Mouse (Mus musculus) hindbrain, embryonic 12.5 days (tissue): ENCODE results near the gene Hist1h3d. TPM values are rescaled to one million over a fixed set of nuclear protein-coding genes. Genes with fewer than 3 reads are reported as not detected.
"Not testable (repeated sequence)": the region's sequence is repeated elsewhere in the genome, so short reads cannot be mapped to it uniquely, and the experiment has no call there.

Experiments used
- ATAC-seq: fragments of 200-750 bp; cut with Nextera tagmentation; 2 replicates; pipeline ENCODE4 v1.8.0; 2017; ENCODE audit warnings: moderate TSS enrichment; ENCODE audit not compliant: low FRiP score
- H3K27ac ChIP-seq: fragments of 300-500 bp; sonication (generic); 2 replicates; pipeline ENCODE4 v1.5.1; 2016; ENCODE audit warnings: mild to moderate bottlenecking
- H3K27me3 ChIP-seq: fragments of 300-500 bp; sonication (generic); 2 replicates; pipeline ENCODE4 v1.6.1; 2016; ENCODE audit warnings: mild to moderate bottlenecking
- H3K36me3 ChIP-seq: fragments of 300-500 bp; sonication (generic); 2 replicates; pipeline ENCODE4 v1.6.1; 2016; ENCODE audit warnings: mild to moderate bottlenecking
- H3K4me1 ChIP-seq: fragments of 300-500 bp; sonication (generic); 2 replicates; pipeline ENCODE4 v1.6.1; 2016
- H3K4me2 ChIP-seq: fragments of 300-500 bp; sonication (generic); replicated peaks from 2 replicates; pipeline ENCODE4 v1.6.1; 2016; ENCODE audit warnings: mild to moderate bottlenecking
- H3K4me3 ChIP-seq: fragments of 300-500 bp; sonication (generic); 2 replicates; pipeline ENCODE4 v1.5.1; 2016; ENCODE audit warnings: mild to moderate bottlenecking
- H3K9ac ChIP-seq: fragments of 300-500 bp; sonication (generic); 2 replicates; pipeline ENCODE4 v1.6.1; 2016; ENCODE audit warnings: mild to moderate bottlenecking, moderate library complexity
- H3K9me3 ChIP-seq: fragments of 300-500 bp; sonication (generic); replicated peaks from 2 replicates; pipeline ENCODE4 v1.6.1; 2016; ENCODE audit warnings: mild to moderate bottlenecking
- WGBS: fragments of 180-500 bp; shearing (Covaris S2); methylation state at CpG from one replicate; pipeline ENCODE4 v1.1.7; 2016; 5-methylcytosine and 5-hydroxymethylcytosine counted together
- polyA plus RNA-seq: library from polyadenylated mRNA; unstranded; fragments of >200 nt; fragmentation: Nextera tagmentation; extraction: Ambion mirVana; gene quantifications from 2 replicates; pipeline ENCODE4 v1.2.1, GENCODE M21; 2016

Gene Hist1h3d
- polyA plus RNA-seq, 1 experiment from 2014 or later, result 4.8 TPM

- Histone ChIP-seq H3K27ac (peak overlapping the region; percentile 98), H3K4me3 (peak overlapping the region; percentile 42), H3K9ac (0 out of 2 replicates have a peak overlapping the region, but pooled peaks have one; percentile 53), H3K4me2 (peak overlapping the region; percentile 85)
- not testable (repeated sequence) for H3K4me1 ChIP-seq, ATAC-seq, H3K9me3 ChIP-seq, H3K36me3 ChIP-seq, H3K27me3 ChIP-seq
- WGBS, result 0% methylated on average over 2 of the region's 5 CpGs
Measured at GRCm38 (mm10) chr13:23561531-23561882, 14.1 kb upstream of the Hist1h3d start.

GRCm38 (mm10) chr13:23561883-23562659 lies 13.5 kb upstream of the Hist1h3d start, which contains the start of gene Hist1h3e:
Gene Hist1h3e (minus strand): TSS chr13:23562369.
- not testable (repeated sequence) for H3K27me3 ChIP-seq, H3K36me3 ChIP-seq, H3K9me3 ChIP-seq, H3K4me1 ChIP-seq
- peak within 1 kb of the TSS; percentile 85 for H3K4me2 ChIP-seq
- H3K4me3 ChIP-seq, result peak within 1 kb of the TSS; percentile 42
- H3K27ac ChIP-seq, result peak within 1 kb of the TSS; percentile 98
- 0% methylated on average over 50 of the region's 67 CpGs for WGBS
- H3K9ac ChIP-seq, result peak within 1 kb of the TSS; percentile 53
- ATAC-seq, result peak; percentile 98

- Histone ChIP-seq H3K4me3 (peak overlapping the region; percentile 42), H3K9ac (peak overlapping the region; percentile 53), H3K27me3 (no peaks in the 10 kb centered on the region), H3K27ac (peak overlapping the region; percentile 98), H3K4me1 (no peaks in the 10 kb centered on the region), H3K36me3 (no peaks in the 10 kb centered on the region), H3K4me2 (peak overlapping the region; percentile 85), H3K9me3 (no peaks in the 10 kb centered on the region)
- 4% methylated on average over 18 of the region's 18 CpGs for WGBS
- peak; percentile 46 for ATAC-seq
Measured at GRCm38 (mm10) chr13:23562699-23563462, 12.7 kb upstream of the Hist1h3d start.

- Histone ChIP-seq H3K4me2 (no peak overlapping the region), H3K4me1 (no peaks in the 10 kb centered on the region), H3K36me3 (no peaks in the 10 kb centered on the region), H3K9me3 (no peaks in the 10 kb centered on the region), H3K27me3 (no peaks in the 10 kb centered on the region), H3K9ac (no peak overlapping the region), H3K4me3 (no peak overlapping the region), H3K27ac (no peak overlapping the region)
- 99% methylated on average over 2 of the region's 2 CpGs for WGBS
- no peak for ATAC-seq
Measured at GRCm38 (mm10) chr13:23564482-23564881, 11.1 kb upstream of the Hist1h3d start.

GRCm38 (mm10) chr13:23570261-23571021 lies 5.1 kb upstream of the Hist1h3d start:
- H3K36me3 ChIP-seq, H3K9me3 ChIP-seq, H3K27me3 ChIP-seq: not testable (repeated sequence)
- peak; percentile 7; the same call in 1 of the 2 replicates for ATAC-seq
- peak overlapping the region; percentile 96 for H3K27ac ChIP-seq
- H3K4me2 ChIP-seq, result peak overlapping the region; percentile 81
- peak overlapping the region; percentile 45 for H3K4me3 ChIP-seq
- H3K9ac ChIP-seq, result peak overlapping the region; percentile 47
- H3K4me1 ChIP-seq, result peaks cover 19% of the 10 kb centered on the region
- 2% methylated on average over 22 of the region's 41 CpGs for WGBS

- Histone ChIP-seq H3K4me2 (peak within 1 kb of the TSS; percentile 81), H3K9me3 (no peaks in the 10 kb centered on the region), H3K36me3 (no peaks in the 10 kb centered on the region), H3K9ac (peak within 1 kb of the TSS; percentile 71), H3K4me1 (peaks cover 21% of the 10 kb centered on the region), H3K27ac (peak within 1 kb of the TSS; percentile 96), H3K4me3 (peak within 1 kb of the TSS; percentile 45), H3K27me3 (no peaks in the 10 kb centered on the region)
- peak; percentile 93 for ATAC-seq
- 0% methylated on average over 18 of the region's 18 CpGs for WGBS
Measured at GRCm38 (mm10) chr13:23571022-23571503, 4.5 kb upstream of the Hist1h3d start, which contains the start of the genes Hist1h2ae and Hist1h2bg. Gene Hist1h2ae (minus strand): TSS chr13:23571220. Gene Hist1h2bg (plus strand): TSS chr13:23571396.

- Histone ChIP-seq H3K27ac (peak overlapping the region; percentile 96), H3K4me2 (peak overlapping the region; percentile 81), H3K4me3 (peak overlapping the region; percentile 45), H3K9ac (peak overlapping the region; percentile 71), H3K4me1 (peaks cover 26% of the 10 kb centered on the region)
- H3K9me3 ChIP-seq, ATAC-seq, H3K36me3 ChIP-seq, H3K27me3 ChIP-seq: not testable (repeated sequence)
- WGBS, result under 1% methylated on average over 17 of the region's 34 CpGs
Measured at GRCm38 (mm10) chr13:23571504-23572217, 3.9 kb upstream of the Hist1h3d start.

- Histone ChIP-seq H3K9ac (peak overlapping the region; percentile 71), H3K4me2 (peak overlapping the region; percentile 81), H3K4me3 (peak overlapping the region; percentile 45), H3K27me3 (no peaks in the 10 kb centered on the region), H3K4me1 (peaks cover 34% of the 10 kb centered on the region), H3K27ac (peak overlapping the region; percentile 96), H3K36me3 (no peaks in the 10 kb centered on the region), H3K9me3 (no peaks in the 10 kb centered on the region)
- WGBS, result 44% methylated on average over 2 of the region's 2 CpGs
- ATAC-seq, result no peak
Measured at GRCm38 (mm10) chr13:23572218-23573033, 3.1 kb upstream of the Hist1h3d start.

GRCm38 (mm10) chr13:23573034-23573897 lies 2.3 kb upstream of the Hist1h3d start:
- H3K4me3 ChIP-seq, result peak overlapping the region; percentile 45
- not testable (repeated sequence) for H3K9me3 ChIP-seq, ATAC-seq, H3K36me3 ChIP-seq, H3K27me3 ChIP-seq
- H3K9ac ChIP-seq, result peak overlapping the region; percentile 51
- 10% methylated on average over 20 of the region's 20 CpGs for WGBS
- peak overlapping the region; percentile 84 for H3K27ac ChIP-seq
- peaks cover 34% of the 10 kb centered on the region for H3K4me1 ChIP-seq
- peak overlapping the region; percentile 81 for H3K4me2 ChIP-seq

- Histone ChIP-seq H3K9ac (peak within 1 kb of the TSS; percentile 51), H3K4me3 (peak within 1 kb of the TSS; percentile 45), H3K4me2 (peak within 1 kb of the TSS; percentile 81), H3K27ac (peak within 1 kb of the TSS; percentile 87), H3K4me1 (peaks cover 34% of the 10 kb centered on the region)
- H3K36me3 ChIP-seq, H3K27me3 ChIP-seq, H3K9me3 ChIP-seq: not testable (repeated sequence)
- WGBS, result 1% methylated on average over 34 of the region's 42 CpGs
- peak; percentile 93 for ATAC-seq
Measured at GRCm38 (mm10) chr13:23573898-23574524, 1.6 kb upstream of the Hist1h3d start, which contains the start of the genes Hist1h2bf and Hist1h2ad. Gene Hist1h2bf (minus strand): TSS chr13:23574196. Gene Hist1h2ad (plus strand): TSS chr13:23574381.
